Mouse (Mus musculus): ENCODE data around the gene Hoxc9. TPM values are rescaled to one million over a fixed set of nuclear protein-coding genes. Genes with fewer than 3 reads are reported as not detected.
A peak's percentile ranks its signal among the peaks of the same experiment; 100 is the strongest.

Hoxc9 gene
- total and polyA plus RNA-seq, 3 experiments, result 0.12 to 0.26 TPM; not detected in 1

DNA sequence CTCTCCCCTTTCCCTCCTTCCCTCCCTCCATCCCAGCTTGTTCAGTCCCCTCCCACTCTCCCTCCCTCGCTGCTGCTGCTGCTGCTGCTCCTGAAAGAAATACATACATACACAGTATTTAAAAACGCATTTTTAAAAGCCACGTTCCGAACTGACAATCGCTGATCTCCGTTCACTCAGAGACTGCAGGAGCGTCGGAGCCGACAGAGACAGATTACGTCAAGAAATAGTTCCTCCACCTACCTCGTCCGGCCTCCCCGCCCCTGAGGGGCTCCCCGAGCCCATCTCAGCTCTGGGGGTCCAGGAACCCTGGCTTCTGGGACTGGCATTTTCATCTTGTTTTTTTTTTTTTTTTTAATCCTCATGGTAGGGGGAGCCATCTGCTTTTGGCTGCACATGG is 4.7 kb downstream of the Hoxc9 start (continued):
- no peak for TF ChIP-seq RAD21 (IDR thresholded peaks at IDR 0.05; ENCODE audit: low read depth, low read length)

DNA sequence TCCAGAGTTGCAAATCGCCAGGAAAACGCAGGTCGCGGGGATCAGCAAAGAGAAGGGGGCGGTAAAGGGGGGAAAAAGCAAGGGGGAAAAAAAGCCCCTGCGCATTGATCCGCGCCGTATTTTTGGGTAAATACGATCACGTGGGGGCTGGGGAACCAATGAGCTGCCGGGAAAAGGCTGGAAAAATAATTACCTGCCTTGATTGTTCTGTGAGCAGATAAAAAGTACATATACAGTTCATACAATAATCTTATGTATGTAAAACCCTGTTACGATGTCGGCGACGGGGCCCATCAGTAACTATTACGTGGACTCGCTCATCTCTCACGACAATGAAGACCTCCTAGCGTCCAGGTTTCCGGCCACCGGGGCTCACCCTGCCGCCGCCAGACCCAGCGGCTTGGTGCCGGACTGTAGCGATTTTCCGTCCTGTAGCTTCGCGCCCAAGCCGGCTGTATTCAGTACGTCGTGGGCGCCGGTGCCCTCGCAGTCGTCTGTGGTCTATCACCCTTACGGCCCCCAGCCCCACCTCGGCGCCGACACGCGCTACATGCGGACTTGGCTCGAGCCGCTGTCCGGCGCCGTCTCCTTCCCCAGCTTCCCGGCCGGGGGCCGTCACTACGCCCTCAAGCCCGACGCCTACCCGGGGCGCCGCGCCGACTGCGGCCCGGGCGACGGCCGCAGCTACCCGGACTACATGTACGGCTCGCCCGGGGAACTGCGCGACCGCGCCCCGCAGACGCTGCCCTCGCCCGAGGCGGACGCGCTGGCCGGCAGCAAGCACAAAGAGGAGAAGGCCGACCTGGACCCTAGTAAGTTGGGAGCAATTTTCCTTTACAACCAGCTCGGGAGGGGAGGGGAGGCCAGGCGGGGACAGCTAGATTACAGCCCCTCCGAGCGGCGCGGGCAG is 5.4 kb downstream of the Hoxc9 start:
- Histone ChIP-seq H3K27me3 (replicated peaks) (peaks cover 93% of the 10 kb centered on the region), H3K9me3 (replicated peaks; ENCODE audit: low read length) (no peaks in the 10 kb centered on the region), H3K4me1 (ENCODE audit: control insufficient read depth in 1 of 2, insufficient read depth in 2 of 2) (peaks cover 2 to 20% of the 10 kb centered on the region in 2 experiments; a peak in 3 of 4 replicates), H3K4me3 (replicated peaks in 1 of 3; ENCODE audit: low read depth in 2 of 3, low read length in 2 of 3, poor library complexity in 1 of 3) (peak overlapping the region; percentile 30 to 52 (median 48)), H3K4me2 (ENCODE audit: insufficient read depth, low read depth, poor library complexity, severe bottlenecking) (peak overlapping the region; percentile 48), H3K27ac (ENCODE audit: insufficient read depth, low read depth) (no peak overlapping the region), H3K79me2 (replicated peaks; ENCODE audit: control insufficient read depth, extremely low read depth, insufficient read depth, poor library complexity, severe bottlenecking) (no peaks in the 10 kb centered on the region), H3K9ac (ENCODE audit: insufficient read depth, low read depth) (no peak overlapping the region; the same call in 1 of the 2 replicates), H3K36me3 (replicated peaks in 1 of 2; ENCODE audit: control insufficient read depth in 1 of 2, insufficient read depth in 1 of 2, low read length in 1 of 2) (no peaks in the 10 kb centered on the region)
- DNase-seq (ENCODE audit: extremely low read depth), result peak; percentile 68
- dilution Hi-C loops (cut with MboI; ENCODE audit: extremely low pct_ligation_motif_present, extremely low pct_unique_long_range_greater_than_20kb, low sequenced_read_pairs), result no loop called here
- in situ Hi-C loops (cut with MboI; ENCODE audit: low pct_ligation_motif_present, low pct_unique_long_range_greater_than_20kb, low sequenced_read_pairs), result loop anchor here (10.0 kb wide), 1 partner anchor 333 kb away; the partner anchor contains the start of gene Gpr84
- no peak for TF ChIP-seq MAZ (IDR thresholded peaks at IDR 0.05; ENCODE audit: low read depth, low read length)
- TF ChIP-seq TBP (conservative IDR thresholded peaks at IDR 0.05; ENCODE audit: low read depth, low read length), result 0 out of 2 replicates have a peak, but pooled peaks have one; percentile 61
- peak; percentile 78; the same call in 1 of the 2 replicates for TF ChIP-seq MAX (IDR thresholded peaks at IDR 0.05; ENCODE audit: low read length)
- TF ChIP-seq USF2 (conservative IDR thresholded peaks at IDR 0.05; ENCODE audit: low read depth, low read length), result peak; percentile 88
- peak; percentile 90 for TF ChIP-seq USF1 (IDR thresholded peaks at IDR 0.05; ENCODE audit: low read depth, low read length)

DNA sequence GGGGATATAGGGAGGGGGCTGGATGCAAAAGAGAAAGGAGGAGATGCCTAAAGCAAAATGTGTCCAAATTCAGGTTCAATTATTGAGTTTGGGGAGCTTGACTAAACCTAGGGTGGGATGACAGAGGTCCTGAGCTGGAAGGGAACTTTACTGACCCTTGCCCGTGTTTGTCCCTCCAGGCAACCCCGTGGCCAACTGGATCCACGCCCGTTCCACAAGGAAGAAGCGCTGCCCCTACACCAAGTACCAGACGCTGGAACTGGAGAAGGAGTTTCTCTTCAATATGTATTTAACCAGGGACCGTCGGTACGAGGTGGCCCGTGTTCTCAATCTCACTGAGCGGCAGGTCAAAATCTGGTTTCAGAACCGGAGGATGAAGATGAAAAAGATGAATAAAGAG is 7.5 kb downstream of the Hoxc9 start:
- TF ChIP-seq USF1 (IDR thresholded peaks at IDR 0.05; ENCODE audit: low read depth, low read length), result no peak
- no peak for TF ChIP-seq TCF12 (IDR thresholded peaks at IDR 0.05; ENCODE audit: low read depth, low read length)
- TF ChIP-seq ZMIZ1 (IDR thresholded peaks at IDR 0.05; ENCODE audit: low read depth, low read length), result no peak
- TF ChIP-seq ZKSCAN1 (IDR thresholded peaks at IDR 0.05; ENCODE audit: borderline replicate concordance, low read depth, low read length), result no peak
- no peak for TF ChIP-seq UBTF (IDR thresholded peaks at IDR 0.05; ENCODE audit: low read depth, low read length)
- no peak for TF ChIP-seq ELF1 (IDR thresholded peaks at IDR 0.05; ENCODE audit: low read depth, low read length)
- no peak for TF ChIP-seq SIN3A (IDR thresholded peaks at IDR 0.05; ENCODE audit: low read length)
- no peak for TF ChIP-seq MAX (IDR thresholded peaks at IDR 0.05; ENCODE audit: low read length)
- TF ChIP-seq HCFC1 (IDR thresholded peaks at IDR 0.05; ENCODE audit: low read depth, low read length), result no peak
- TF ChIP-seq ZC3H11A (IDR thresholded peaks at IDR 0.05; ENCODE audit: low read depth, low read length), result no peak
- TF ChIP-seq GABPA (IDR thresholded peaks at IDR 0.05; ENCODE audit: insufficient replicate concordance, low read depth, low read length), result no peak
- no peak for TF ChIP-seq MEF2A (IDR thresholded peaks at IDR 0.05; ENCODE audit: borderline replicate concordance, low read depth, low read length)
- no peak for TF ChIP-seq JUN (IDR thresholded peaks at IDR 0.05; ENCODE audit: insufficient read depth, low read depth, low read length)
- TF ChIP-seq TBP (conservative IDR thresholded peaks at IDR 0.05; ENCODE audit: low read depth, low read length), result no peak
- no peak for TF ChIP-seq POLR2A (IDR thresholded peaks at IDR 0.05; ENCODE audit: low read depth, low read length)
- no peak for TF ChIP-seq MYC (IDR thresholded peaks at IDR 0.05; ENCODE audit: low read depth, low read length)
- TF ChIP-seq CHD1 (IDR thresholded peaks at IDR 0.05; ENCODE audit: low read depth, low read length), result no peak
- TF ChIP-seq NRF1 (IDR thresholded peaks at IDR 0.05; ENCODE audit: low read depth, low read length), result no peak
- no peak for TF ChIP-seq JUND (conservative IDR thresholded peaks at IDR 0.05; ENCODE audit: low read depth, low read length)
- no peak for TF ChIP-seq NELFE (IDR thresholded peaks at IDR 0.05; ENCODE audit: low read depth, low read length)
- Histone ChIP-seq H3K79me2 (replicated peaks; ENCODE audit: control insufficient read depth, extremely low read depth, insufficient read depth, poor library complexity, severe bottlenecking) (no peaks in the 10 kb centered on the region), H3K4me2 (ENCODE audit: insufficient read depth, low read depth, poor library complexity, severe bottlenecking) (peak overlapping the region; percentile 62), H3K4me1 (ENCODE audit: control insufficient read depth in 1 of 2, insufficient read depth in 2 of 2) (peaks cover 1 to 13% of the 10 kb centered on the region in 2 experiments; a peak in 3 of 4 replicates), H3K9me3 (replicated peaks; ENCODE audit: low read length) (no peaks in the 10 kb centered on the region), H3K27ac (ENCODE audit: insufficient read depth, low read depth) (no peak overlapping the region), H3K4me3 (replicated peaks in 1 of 3; ENCODE audit: low read depth in 2 of 3, low read length in 2 of 3, poor library complexity in 1 of 3) (no peak overlapping the region), H3K9ac (ENCODE audit: insufficient read depth, low read depth) (no peak overlapping the region), H3K27me3 (replicated peaks) (peaks cover 83% of the 10 kb centered on the region), H3K36me3 (replicated peaks in 1 of 2; ENCODE audit: control insufficient read depth in 1 of 2, insufficient read depth in 1 of 2, low read length in 1 of 2) (no peaks in the 10 kb centered on the region)
- in situ Hi-C loops (cut with MboI; ENCODE audit: low pct_ligation_motif_present, low pct_unique_long_range_greater_than_20kb, low sequenced_read_pairs), result loop anchor here (10.0 kb wide), 1 partner anchor 331 kb away; the partner anchor contains the start of gene Gpr84
- DNase-seq (ENCODE audit: extremely low read depth), result no peak
- dilution Hi-C loops (cut with MboI; ENCODE audit: extremely low pct_ligation_motif_present, extremely low pct_unique_long_range_greater_than_20kb, low sequenced_read_pairs), result no loop called here

Measured in CH12.LX (cell line).